Mouse (Mus musculus): Measurements from ENCODE around the gene Olfr370. TPM values are rescaled to one million over a fixed set of nuclear protein-coding genes. Genes with fewer than 3 reads are reported as not detected.

Olfr370 gene
- polyA plus RNA-seq, 2 experiments: not detected

DNA sequence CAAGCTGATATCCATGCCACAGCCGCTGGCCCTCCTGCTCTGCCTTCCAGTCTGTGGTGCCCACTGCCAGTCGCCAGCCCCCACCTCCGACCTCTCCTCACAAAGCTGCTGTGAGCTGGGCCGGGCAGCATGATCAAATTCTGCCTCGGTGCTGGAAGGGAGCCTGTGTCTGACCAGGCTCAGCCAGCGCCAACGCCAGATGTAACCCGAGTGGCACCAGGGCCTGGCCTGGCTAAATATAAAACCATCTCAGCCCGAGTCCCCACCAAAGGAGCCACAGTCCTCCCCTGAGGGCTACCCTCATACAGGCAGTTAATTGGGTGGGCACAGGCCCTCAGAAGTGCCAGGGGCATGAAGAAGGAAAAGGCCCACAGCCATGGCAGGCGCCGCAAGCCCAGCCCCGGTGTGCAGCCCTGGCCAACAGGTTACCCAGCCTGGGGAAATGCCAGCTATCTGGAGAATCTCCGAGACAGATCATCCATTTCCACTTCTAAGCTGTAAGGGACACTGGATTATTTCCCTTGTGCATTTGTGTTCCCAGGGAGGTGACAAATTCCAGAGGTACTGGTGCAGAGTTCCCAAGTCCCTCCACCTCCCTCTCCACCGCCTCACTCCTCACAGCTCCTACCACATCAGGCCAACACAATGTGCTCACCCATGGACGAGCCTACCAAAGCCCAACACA, 39.2 kb downstream of the Olfr370 start:
- no peak overlapping the region for H3K9ac ChIP-seq (replicated peaks)
- no peak for ATAC-seq (ENCODE audit: insufficient read depth)

DNA sequence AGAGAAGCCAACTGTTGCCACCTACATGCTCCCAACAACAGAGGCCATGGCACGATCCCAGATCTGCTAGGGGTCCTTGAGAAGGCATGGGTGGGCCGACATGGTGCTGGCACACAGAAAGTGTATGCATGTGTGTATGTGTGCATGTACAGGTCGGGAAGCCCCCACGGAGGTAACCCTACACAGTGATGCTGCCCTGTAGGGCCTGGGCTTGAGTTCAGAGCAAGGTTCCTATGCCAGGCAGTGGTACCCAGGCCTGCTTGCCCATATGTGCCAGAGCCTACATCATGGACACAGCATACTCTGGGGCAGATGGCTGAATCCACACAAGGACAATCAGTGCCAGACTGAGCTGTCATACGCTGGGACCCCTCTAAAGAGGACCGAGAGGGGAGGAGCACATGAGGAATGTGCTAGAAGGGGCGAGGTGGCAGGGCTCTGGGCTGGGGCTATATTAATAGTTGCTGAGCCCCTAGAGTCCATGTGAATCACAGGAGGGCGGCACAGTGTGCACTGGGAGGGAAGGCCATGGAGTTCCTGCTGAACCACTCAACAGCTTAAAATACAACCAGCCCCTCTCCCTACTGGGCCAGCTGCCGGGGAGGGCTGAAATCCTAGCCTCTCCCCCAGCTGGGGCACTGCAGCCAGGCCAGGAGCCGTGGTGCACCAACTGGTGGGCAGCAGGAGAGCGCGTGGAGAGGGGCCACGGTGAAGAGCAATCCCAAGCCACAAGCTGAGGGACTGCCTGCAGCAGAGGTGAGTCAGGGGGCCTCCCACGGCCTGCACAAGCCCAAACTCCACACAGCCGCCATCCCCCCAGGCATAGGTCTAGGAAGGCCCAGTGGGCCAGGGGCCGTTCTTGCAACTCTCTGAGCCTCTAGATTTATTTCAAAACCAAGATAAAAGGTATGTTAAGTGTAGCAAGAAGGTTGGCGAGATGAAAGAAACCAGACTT, 40.3 kb downstream of the Olfr370 start:
- DNase-seq (ENCODE audit: low read depth in 3 of 3, low spot score in 3 of 3): no peak
- Histone ChIP-seq H3K4me3 (ENCODE audit: insufficient read depth in 1 of 2, low read depth in 2 of 2, low read length in 2 of 2) (no peak overlapping the region), H3K27ac (no peak overlapping the region), H3K36me3 (replicated peaks; ENCODE audit: control insufficient read depth, insufficient read depth, low read depth) (peaks cover 22% of the 10 kb centered on the region), H3K27me3 (ENCODE audit: control insufficient read depth, insufficient read depth, low read length) (no peaks in the 10 kb centered on the region), H3K9me3 (ENCODE audit: control insufficient read depth, low read length) (no peaks in the 10 kb centered on the region), H3K9ac (replicated peaks) (no peak overlapping the region), H3K4me2 (ENCODE audit: low read depth) (no peak overlapping the region), H3K4me1 (replicated peaks; ENCODE audit: control insufficient read depth in 2 of 2, insufficient read depth in 2 of 2, low read length in 1 of 2) (no peaks in the 10 kb centered on the region; a peak in 1 of 4 replicates)
- TF ChIP-seq CTCF (IDR thresholded peaks at IDR 0.05; ENCODE audit: low read depth) (no peak), EP300 (IDR thresholded peaks at IDR 0.05; ENCODE audit: low read depth) (no peak)
- no peak for ATAC-seq (ENCODE audit: insufficient read depth)
- WGBS (ENCODE audit: insufficient replicate concordance): 74% methylated on average over 17 of the region's 17 CpGs

More for the DNA sequence above, 39.2 kb downstream of the Olfr370 start:
- 81% methylated on average over 15 of the region's 15 CpGs for WGBS (ENCODE audit: insufficient replicate concordance)
- H3K36me3 ChIP-seq (replicated peaks; ENCODE audit: control insufficient read depth, insufficient read depth, low read depth): peaks cover 25% of the 10 kb centered on the region
- H3K27me3 ChIP-seq (ENCODE audit: control insufficient read depth, insufficient read depth, low read length): no peaks in the 10 kb centered on the region
- H3K4me1 ChIP-seq (replicated peaks; ENCODE audit: control insufficient read depth in 2 of 2, insufficient read depth in 2 of 2, low read length in 1 of 2): no peaks in the 10 kb centered on the region; a peak in 1 of 4 replicates
- no peak overlapping the region for H3K4me3 ChIP-seq (ENCODE audit: insufficient read depth in 1 of 2, low read depth in 2 of 2, low read length in 2 of 2)
- no peak for DNase-seq (ENCODE audit: low read depth in 3 of 3, low spot score in 3 of 3)
- no peaks in the 10 kb centered on the region for H3K9me3 ChIP-seq (ENCODE audit: control insufficient read depth, low read length)
- TF ChIP-seq EP300 (IDR thresholded peaks at IDR 0.05; ENCODE audit: low read depth): no peak
- TF ChIP-seq CTCF (IDR thresholded peaks at IDR 0.05; ENCODE audit: low read depth): no peak
- H3K4me2 ChIP-seq (ENCODE audit: low read depth): no peak overlapping the region
- no peak overlapping the region for H3K27ac ChIP-seq

DNA sequence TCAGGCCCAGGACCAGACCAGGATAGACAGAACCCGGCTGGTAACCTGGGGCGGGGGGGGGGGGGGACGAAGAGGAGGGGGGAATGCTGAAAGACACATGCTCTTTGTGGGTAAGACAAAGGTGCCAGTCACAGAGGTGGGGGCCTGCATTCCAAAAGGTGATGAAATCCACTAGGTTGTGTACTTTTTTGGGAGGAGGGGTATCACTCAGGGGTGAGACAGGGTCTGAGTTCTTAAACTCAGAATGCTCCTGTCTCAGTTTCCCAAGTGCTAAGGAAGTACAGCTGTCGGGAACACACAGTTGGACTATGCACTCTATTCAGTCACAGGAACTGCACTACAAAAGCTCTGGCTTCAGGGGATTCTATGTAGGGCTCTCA, 40.9 kb downstream of the Olfr370 start:
- no peaks in the 10 kb centered on the region for H3K9me3 ChIP-seq (ENCODE audit: control insufficient read depth, low read length)
- DNase-seq (ENCODE audit: low read depth in 3 of 3, low spot score in 3 of 3) (no peak), ATAC-seq (ENCODE audit: insufficient read depth) (no peak)
- no peak overlapping the region for H3K27ac ChIP-seq
- no peak overlapping the region for H3K9ac ChIP-seq (replicated peaks)
- H3K36me3 ChIP-seq (replicated peaks; ENCODE audit: control insufficient read depth, insufficient read depth, low read depth): peaks cover 17% of the 10 kb centered on the region
- H3K4me2 ChIP-seq (ENCODE audit: low read depth): no peak overlapping the region
- no peaks in the 10 kb centered on the region for H3K27me3 ChIP-seq (ENCODE audit: control insufficient read depth, insufficient read depth, low read length)
- TF ChIP-seq EP300 (IDR thresholded peaks at IDR 0.05; ENCODE audit: low read depth) (no peak), CTCF (IDR thresholded peaks at IDR 0.05; ENCODE audit: low read depth) (no peak)
- 61% methylated on average over 2 of the region's 4 CpGs for WGBS (ENCODE audit: insufficient replicate concordance)
- no peak overlapping the region for H3K4me3 ChIP-seq (ENCODE audit: insufficient read depth in 1 of 2, low read depth in 2 of 2, low read length in 2 of 2)
- H3K4me1 ChIP-seq (replicated peaks; ENCODE audit: control insufficient read depth in 2 of 2, insufficient read depth in 2 of 2, low read length in 1 of 2): no peaks in the 10 kb centered on the region; a peak in 1 of 4 replicates

DNA sequence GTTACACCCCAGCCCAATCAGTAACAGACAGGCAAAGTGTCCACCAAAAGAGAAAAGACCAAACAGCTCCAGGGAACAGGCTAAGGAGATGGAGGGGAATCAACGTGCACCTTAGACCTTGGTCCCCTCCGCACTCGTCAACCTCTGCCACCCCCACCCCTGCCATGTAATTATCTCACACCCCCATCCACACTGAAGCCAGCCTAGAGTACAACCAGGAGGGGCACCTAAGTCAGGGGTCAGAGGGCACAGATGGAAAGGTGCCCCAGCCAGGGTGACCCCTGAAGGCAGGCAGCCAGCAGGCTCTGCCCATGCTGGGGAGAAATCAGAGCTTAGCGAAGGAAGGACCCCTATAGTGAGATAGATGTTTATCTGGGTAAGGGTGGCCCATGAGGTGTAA, 41.3 kb downstream of the Olfr370 start:
- Histone ChIP-seq H3K4me1 (replicated peaks; ENCODE audit: control insufficient read depth in 2 of 2, insufficient read depth in 2 of 2, low read length in 1 of 2) (no peaks in the 10 kb centered on the region; a peak in 1 of 4 replicates), H3K27ac (no peak overlapping the region), H3K4me3 (ENCODE audit: insufficient read depth in 1 of 2, low read depth in 2 of 2, low read length in 2 of 2) (no peak overlapping the region), H3K9ac (replicated peaks) (no peak overlapping the region), H3K4me2 (ENCODE audit: low read depth) (no peak overlapping the region), H3K9me3 (ENCODE audit: control insufficient read depth, low read length) (no peaks in the 10 kb centered on the region), H3K36me3 (replicated peaks; ENCODE audit: control insufficient read depth, insufficient read depth, low read depth) (peaks cover 13% of the 10 kb centered on the region), H3K27me3 (ENCODE audit: control insufficient read depth, insufficient read depth, low read length) (no peaks in the 10 kb centered on the region)
- no peak for TF ChIP-seq CTCF (IDR thresholded peaks at IDR 0.05; ENCODE audit: low read depth)
- TF ChIP-seq EP300 (IDR thresholded peaks at IDR 0.05; ENCODE audit: low read depth): no peak
- ATAC-seq (ENCODE audit: insufficient read depth): no peak
- DNase-seq (ENCODE audit: low read depth in 3 of 3, low spot score in 3 of 3): no peak
- WGBS (ENCODE audit: insufficient replicate concordance): 75% methylated on average over 4 of the region's 4 CpGs

DNA sequence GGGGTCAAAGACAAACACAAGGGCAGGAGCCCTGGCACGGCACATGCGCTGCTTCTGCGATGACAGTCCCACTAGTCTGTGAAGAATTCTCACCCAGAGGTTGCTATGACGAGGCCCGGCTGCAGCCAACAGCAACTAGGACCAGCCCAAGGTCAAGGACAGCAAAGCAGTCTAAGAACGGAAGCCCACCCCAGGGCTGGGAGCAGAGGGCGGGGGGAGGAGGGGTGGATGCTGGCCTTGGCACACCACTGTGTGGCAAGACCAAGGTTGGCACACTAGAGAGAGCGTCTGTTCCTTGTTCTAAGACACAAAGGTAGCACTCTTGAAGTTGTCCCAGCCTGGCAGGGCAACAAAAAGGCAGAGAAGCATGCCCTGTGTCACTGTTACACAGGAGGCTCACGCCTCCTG, 41.8 kb downstream of the Olfr370 start:
- Histone ChIP-seq H3K4me3 (ENCODE audit: insufficient read depth in 1 of 2, low read depth in 2 of 2, low read length in 2 of 2) (no peak overlapping the region), H3K27ac (no peak overlapping the region), H3K9ac (replicated peaks) (no peak overlapping the region), H3K9me3 (ENCODE audit: control insufficient read depth, low read length) (no peaks in the 10 kb centered on the region), H3K27me3 (ENCODE audit: control insufficient read depth, insufficient read depth, low read length) (no peaks in the 10 kb centered on the region), H3K4me1 (replicated peaks; ENCODE audit: control insufficient read depth in 2 of 2, insufficient read depth in 2 of 2, low read length in 1 of 2) (no peaks in the 10 kb centered on the region; a peak in 1 of 4 replicates), H3K36me3 (replicated peaks; ENCODE audit: control insufficient read depth, insufficient read depth, low read depth) (peaks cover 9% of the 10 kb centered on the region), H3K4me2 (ENCODE audit: low read depth) (no peak overlapping the region)
- ATAC-seq (ENCODE audit: insufficient read depth) (no peak), DNase-seq (ENCODE audit: low read depth in 3 of 3, low spot score in 3 of 3) (no peak)
- no peak for TF ChIP-seq EP300 (IDR thresholded peaks at IDR 0.05; ENCODE audit: low read depth)
- TF ChIP-seq CTCF (IDR thresholded peaks at IDR 0.05; ENCODE audit: low read depth): no peak
- 72% methylated on average over 9 of the region's 9 CpGs for WGBS (ENCODE audit: insufficient replicate concordance)
